Mouse (Mus musculus): ENCODE data around the gene Spen. TPM values are rescaled to one million over a fixed set of nuclear protein-coding genes. Genes with fewer than 3 reads are reported as not detected.
A peak's percentile ranks its signal among the peaks of the same experiment; 100 is the strongest.
"Not testable (repeated sequence)": the region's sequence is repeated elsewhere in the genome, so short reads cannot be mapped to it uniquely, and the experiment has no call there.

The Spen gene
- total RNA-seq (2021): 10 to 100 TPM; 80.6 to 86.1 TPM

GRCm38 (mm10) chr4:141538408-141539212 is at the start of gene Spen:
Gene Spen (minus strand): TSS chr4:141538597.
- DNase-seq: peak; percentile 95
- intact Hi-C loops (cut with DNase I): loop anchor here (5.0 kb wide), 1 partner anchor 36 kb away; no protein-coding TSS in a partner anchor

GRCm38 (mm10) chr4:141583919-141584318 is 45.5 kb upstream of the Spen start:
- DNase-seq: no peak
- intact Hi-C loops (cut with DNase I): no loop called here

GRCm38 (mm10) chr4:141581051-141581450 is 42.7 kb upstream of the Spen start:
- DNase-seq: no peak
- intact Hi-C loops (cut with DNase I): no loop called here

- no peak for DNase-seq
- intact Hi-C loops (cut with DNase I): loop anchor here (5.0 kb wide), 2 partner anchors 177 to 192 kb away; no protein-coding TSS in a partner anchor
These were observed 40.4 kb upstream of the Spen start for GRCm38 (mm10) chr4:141578833-141579232.

GRCm38 (mm10) chr4:141576877-141577276 is 38.5 kb upstream of the Spen start:
- no peak for DNase-seq
- intact Hi-C loops (cut with DNase I): loop anchor here (5.0 kb wide), 2 partner anchors 175 to 190 kb away; no protein-coding TSS in a partner anchor

GRCm38 (mm10) chr4:141576404-141576803 is 38.0 kb upstream of the Spen start:
- intact Hi-C loops (cut with DNase I): loop anchor here (5.0 kb wide), 2 partner anchors 174 to 189 kb away; no protein-coding TSS in a partner anchor
- DNase-seq: no peak

- intact Hi-C loops (cut with DNase I): loop anchor here (5.0 kb wide), 2 partner anchors 173 to 188 kb away; no protein-coding TSS in a partner anchor
- peak; percentile 87 for DNase-seq
These were observed 36.6 kb upstream of the Spen start for GRCm38 (mm10) chr4:141574789-141575702.

GRCm38 (mm10) chr4:141573359-141573966 is 35.1 kb upstream of the Spen start:
- no peak for DNase-seq
- intact Hi-C loops (cut with DNase I): no loop called here

GRCm38 (mm10) chr4:141572668-141573358 is 34.4 kb upstream of the Spen start:
- no peak for DNase-seq
- intact Hi-C loops (cut with DNase I): no loop called here

- DNase-seq: no peak
- intact Hi-C loops (cut with DNase I): no loop called here
These were observed 33.5 kb upstream of the Spen start for GRCm38 (mm10) chr4:141571934-141572333.

GRCm38 (mm10) chr4:141571337-141571739 is 32.9 kb upstream of the Spen start:
- intact Hi-C loops (cut with DNase I): no loop called here
- no peak for DNase-seq

- intact Hi-C loops (cut with DNase I): no loop called here
- no peak for DNase-seq
These were observed 32.4 kb upstream of the Spen start for GRCm38 (mm10) chr4:141570821-141571220.

GRCm38 (mm10) chr4:141570004-141570403 is 31.6 kb upstream of the Spen start:
- no peak for DNase-seq
- intact Hi-C loops (cut with DNase I): no loop called here

GRCm38 (mm10) chr4:141568966-141569365 is 30.6 kb upstream of the Spen start:
- no peak for DNase-seq
- intact Hi-C loops (cut with DNase I): no loop called here

GRCm38 (mm10) chr4:141567174-141567573 is 28.8 kb upstream of the Spen start:
- intact Hi-C loops (cut with DNase I); DNase-seq: not testable (repeated sequence)

- no peak for DNase-seq
- intact Hi-C loops (cut with DNase I): no loop called here
These were observed 27.8 kb upstream of the Spen start for GRCm38 (mm10) chr4:141566187-141566586.

- intact Hi-C loops (cut with DNase I): no loop called here
- no peak for DNase-seq
These were observed 26.9 kb upstream of the Spen start for GRCm38 (mm10) chr4:141565325-141565724.

GRCm38 (mm10) chr4:141564660-141565059 is 26.3 kb upstream of the Spen start:
- intact Hi-C loops (cut with DNase I): no loop called here
- no peak for DNase-seq

GRCm38 (mm10) chr4:141564209-141564608 is 25.8 kb upstream of the Spen start:
- intact Hi-C loops (cut with DNase I): no loop called here
- DNase-seq: no peak

- intact Hi-C loops (cut with DNase I): no loop called here
- DNase-seq: no peak
These were observed 23.9 kb upstream of the Spen start for GRCm38 (mm10) chr4:141562281-141562680.
